Mouse (Mus musculus): ENCODE measurements around the gene Unc45a. TPM values are rescaled to one million over a fixed set of nuclear protein-coding genes. Genes with fewer than 3 reads are reported as not detected.

The Unc45a gene
- polyA plus RNA-seq (2014; fragmentation: Illumina TruSeq; extraction: RNeasy Lipid Tissue Mini Kit (QIAGEN cat#74804); ENCODE audit: insufficient read depth, low read depth, low replicate concordance): 26.9 TPM

GRCm38 (mm10) chr7:80340793-80341192, at the start of gene Unc45a:
TSS of gene Unc45a (minus strand) at chr7:80341005.

GRCm38 (mm10) chr7:80387633-80388543, 47.1 kb upstream of the Unc45a start, which contains the start of gene Fes:
TSS of gene Fes (minus strand) at chr7:80387946.

GRCm38 (mm10) chr7:80371041-80371751, 30.4 kb upstream of the Unc45a start, which contains the start of gene Man2a2:
TSS of gene Man2a2 (minus strand) at chr7:80371375.

GRCm38 (mm10) chr7:80342858-80343257, 2.1 kb upstream of the Unc45a start, which contains the start of gene Hddc3:
TSS of gene Hddc3 (plus strand) at chr7:80343104.

GRCm38 (mm10) chr7:80324043-80324815, 16.6 kb downstream of the Unc45a start, which contains the start of gene Rccd1:
TSS of gene Rccd1 (minus strand) at chr7:80324454.

GRCm38 (mm10) chr7:80294062-80294763, 46.6 kb downstream of the Unc45a start, which contains the start of gene Prc1:
TSS of gene Prc1 (plus strand) at chr7:80294450.

Other genes with a start within 250 kb of the Unc45a start
- gene Idh2, start 225.6 kb downstream of the Unc45a start, polyA plus RNA-seq (2014; fragmentation: Illumina TruSeq; extraction: RNeasy Lipid Tissue Mini Kit (QIAGEN cat#74804); ENCODE audit: insufficient read depth, low read depth, low replicate concordance): 115 TPM
- 4.1 TPM for gene Sema4b, start 154.2 kb downstream of the Unc45a start, polyA plus RNA-seq (2014; fragmentation: Illumina TruSeq; extraction: RNeasy Lipid Tissue Mini Kit (QIAGEN cat#74804); ENCODE audit: insufficient read depth, low read depth, low replicate concordance)
- 95.7 TPM for gene Cib1, start 108.2 kb downstream of the Unc45a start, polyA plus RNA-seq (2014; fragmentation: Illumina TruSeq; extraction: RNeasy Lipid Tissue Mini Kit (QIAGEN cat#74804); ENCODE audit: insufficient read depth, low read depth, low replicate concordance)
- gene Gdpgp1, start 108.1 kb downstream of the Unc45a start, polyA plus RNA-seq (2014; fragmentation: Illumina TruSeq; extraction: RNeasy Lipid Tissue Mini Kit (QIAGEN cat#74804); ENCODE audit: insufficient read depth, low read depth, low replicate concordance): 1.6 TPM
- gene Ttll13, start 94.6 kb downstream of the Unc45a start, polyA plus RNA-seq (2014; fragmentation: Illumina TruSeq; extraction: RNeasy Lipid Tissue Mini Kit (QIAGEN cat#74804); ENCODE audit: insufficient read depth, low read depth, low replicate concordance): 0.74 TPM
- gene Ngrn, start 79.8 kb downstream of the Unc45a start, polyA plus RNA-seq (2014; fragmentation: Illumina TruSeq; extraction: RNeasy Lipid Tissue Mini Kit (QIAGEN cat#74804); ENCODE audit: insufficient read depth, low read depth, low replicate concordance): 36.1 TPM
- 7.7 TPM for gene Vps33b, start 71.4 kb downstream of the Unc45a start, polyA plus RNA-seq (2014; fragmentation: Illumina TruSeq; extraction: RNeasy Lipid Tissue Mini Kit (QIAGEN cat#74804); ENCODE audit: insufficient read depth, low read depth, low replicate concordance)
- gene Prc1, start 46.6 kb downstream of the Unc45a start, polyA plus RNA-seq (2014; fragmentation: Illumina TruSeq; extraction: RNeasy Lipid Tissue Mini Kit (QIAGEN cat#74804); ENCODE audit: insufficient read depth, low read depth, low replicate concordance): 1.7 TPM
- gene Rccd1, start 16.6 kb downstream of the Unc45a start, polyA plus RNA-seq (2014; fragmentation: Illumina TruSeq; extraction: RNeasy Lipid Tissue Mini Kit (QIAGEN cat#74804); ENCODE audit: insufficient read depth, low read depth, low replicate concordance): 7.9 TPM
- 11.1 TPM for gene Hddc3, start 2.1 kb upstream of the Unc45a start, polyA plus RNA-seq (2014; fragmentation: Illumina TruSeq; extraction: RNeasy Lipid Tissue Mini Kit (QIAGEN cat#74804); ENCODE audit: insufficient read depth, low read depth, low replicate concordance)
- 13.0 TPM for gene Man2a2, start 30.4 kb upstream of the Unc45a start, polyA plus RNA-seq (2014; fragmentation: Illumina TruSeq; extraction: RNeasy Lipid Tissue Mini Kit (QIAGEN cat#74804); ENCODE audit: insufficient read depth, low read depth, low replicate concordance)
- gene Fes, start 46.9 kb upstream of the Unc45a start, polyA plus RNA-seq (2014; fragmentation: Illumina TruSeq; extraction: RNeasy Lipid Tissue Mini Kit (QIAGEN cat#74804); ENCODE audit: insufficient read depth, low read depth, low replicate concordance): 15.8 TPM
- gene Furin, start 64.4 kb upstream of the Unc45a start, polyA plus RNA-seq (2014; fragmentation: Illumina TruSeq; extraction: RNeasy Lipid Tissue Mini Kit (QIAGEN cat#74804); ENCODE audit: insufficient read depth, low read depth, low replicate concordance): 29.6 TPM
- gene Blm, start 194.1 kb upstream of the Unc45a start, polyA plus RNA-seq (2014; fragmentation: Illumina TruSeq; extraction: RNeasy Lipid Tissue Mini Kit (QIAGEN cat#74804); ENCODE audit: insufficient read depth, low read depth, low replicate concordance): 0.68 TPM